Mouse (Mus musculus) thymus, postnatal 0 days (tissue): ENCODE results near the gene Cped1. TPM values are rescaled to one million over a fixed set of nuclear protein-coding genes. Genes with fewer than 3 reads are reported as not detected.
"Not testable (repeated sequence)": the region's sequence is repeated elsewhere in the genome, so short reads cannot be mapped to it uniquely, and the experiment has no call there.

Source experiments
- DNase-seq: peaks from one replicate; pipeline ENCODE4 v3.0.0-alpha.2; 2015; ENCODE audit warnings: low spot score
- polyA plus RNA-seq: library from polyadenylated mRNA; unstranded; fragments of >200 nt; fragmentation: Nextera tagmentation; extraction: Ambion mirVana; gene quantifications from 2 replicates; pipeline ENCODE4 v1.2.1, GENCODE M21; 2015

The Cped1 gene
- polyA plus RNA-seq, 1 experiment from 2014 or later, result 0.72 TPM

DNA sequence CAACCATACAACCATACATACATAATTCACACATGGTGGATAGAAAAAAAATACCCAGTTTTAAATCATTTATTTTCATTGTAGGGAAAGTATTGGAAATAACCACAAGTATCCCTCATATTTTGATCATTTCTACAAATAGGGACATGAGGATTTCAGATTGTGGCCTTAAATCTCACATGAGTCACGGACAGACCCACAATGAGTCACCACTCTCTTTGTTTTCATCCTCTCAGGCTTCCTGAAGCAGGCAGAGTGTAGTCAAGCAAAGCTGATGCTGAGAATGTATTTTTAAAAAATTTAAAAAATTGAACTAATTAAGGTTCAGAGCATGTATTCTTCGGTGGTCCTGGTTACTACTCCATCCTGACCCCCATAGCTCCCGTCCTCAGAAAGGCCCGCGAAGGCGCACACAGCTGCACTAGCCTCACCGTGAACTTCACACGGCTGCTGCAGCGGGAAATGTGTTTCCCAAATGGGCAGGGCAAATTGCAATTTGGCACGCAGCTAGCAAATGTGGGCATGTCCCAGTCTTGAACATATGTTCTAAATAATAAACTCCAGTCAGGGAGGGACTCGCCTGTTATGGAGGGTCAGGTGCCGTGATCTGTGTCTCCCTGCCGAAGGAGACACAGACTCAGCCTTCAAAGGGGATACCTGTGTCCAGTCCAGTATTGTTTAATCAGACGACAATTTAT lies 230.7 kb downstream of the Cped1 start:
- DNase-seq, result no peak

GRCm38 (mm10) chr6:22221134-22221533 lies 235.4 kb downstream of the Cped1 start:
- no peak for DNase-seq

GRCm38 (mm10) chr6:22222087-22222486 lies 236.4 kb downstream of the Cped1 start:
- DNase-seq, result no peak

- no peak for DNase-seq
Observed at GRCm38 (mm10) chr6:22222947-22223346, 237.2 kb downstream of the Cped1 start.

GRCm38 (mm10) chr6:22224351-22224750 lies 238.6 kb downstream of the Cped1 start:
- DNase-seq, result no peak

DNA sequence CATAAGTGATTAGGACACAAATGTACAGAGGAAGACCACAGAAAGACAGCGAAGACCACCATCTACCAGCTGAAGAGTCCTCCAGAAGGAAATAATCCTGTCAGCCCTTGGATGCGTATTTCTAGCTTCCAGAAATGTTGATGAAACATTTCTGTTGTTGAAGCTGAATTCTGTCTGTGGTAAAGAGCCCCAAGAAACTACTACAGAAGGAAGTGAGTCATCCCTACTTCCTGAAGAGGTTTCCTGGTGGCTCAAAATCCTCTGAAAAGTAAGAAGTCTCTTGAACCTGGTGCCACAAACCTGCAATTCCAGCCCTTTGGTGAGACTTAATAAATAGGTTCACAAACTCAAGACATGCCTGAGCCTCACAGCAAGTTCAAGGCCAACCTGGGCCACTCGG lies 245.5 kb downstream of the Cped1 start:
- DNase-seq, result no peak

GRCm38 (mm10) chr6:22233517-22233916 lies 247.8 kb downstream of the Cped1 start:
- DNase-seq, result no peak

- no peak for DNase-seq
Observed at GRCm38 (mm10) chr6:22235133-22235532, 249.4 kb downstream of the Cped1 start.

GRCm38 (mm10) chr6:22243321-22243720 lies 257.6 kb downstream of the Cped1 start:
- no peak for DNase-seq

GRCm38 (mm10) chr6:22246696-22247095 lies 261.0 kb downstream of the Cped1 start:
- DNase-seq, result no peak

DNA sequence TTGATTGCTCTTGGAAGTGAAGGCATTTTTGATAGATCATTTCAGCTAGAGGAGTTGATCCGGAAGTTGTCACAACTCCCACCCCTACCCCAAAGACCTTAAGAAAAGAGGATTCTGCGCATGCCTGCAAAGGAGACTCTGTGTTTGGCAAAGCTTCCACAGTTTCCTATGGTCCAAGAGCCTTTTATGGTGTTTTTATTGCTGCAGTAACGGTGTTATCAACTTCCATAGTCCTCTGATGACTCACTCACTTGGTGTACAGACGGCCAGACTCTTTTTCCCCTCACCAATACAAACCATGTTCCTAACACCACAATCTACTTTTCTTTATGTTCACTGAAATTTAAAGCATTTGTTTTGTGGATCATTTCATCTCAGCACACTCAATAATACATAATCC lies 273.1 kb downstream of the Cped1 start:
- DNase-seq, result no peak

GRCm38 (mm10) chr6:22262519-22262918 lies 276.8 kb downstream of the Cped1 start:
- no peak for DNase-seq

GRCm38 (mm10) chr6:22264094-22264493 lies 278.4 kb downstream of the Cped1 start:
- not testable (repeated sequence) for DNase-seq

DNA sequence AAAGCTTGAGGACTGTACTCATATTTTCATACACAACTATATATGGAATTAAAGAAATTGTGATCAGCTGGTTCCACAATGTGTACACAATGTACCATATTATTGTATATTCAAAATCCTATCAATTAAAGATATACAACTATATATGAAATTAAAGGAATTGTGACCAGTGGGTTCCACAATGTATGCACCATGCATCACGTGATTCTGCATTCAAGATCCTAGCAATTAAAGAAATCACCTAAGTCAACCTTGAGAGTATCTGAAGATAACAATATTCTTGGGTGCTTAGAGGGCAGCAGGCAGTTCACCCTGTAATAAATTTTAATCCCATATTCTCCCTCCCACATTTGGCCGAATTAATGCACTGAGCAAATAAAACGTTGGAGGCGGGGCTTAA lies 280.3 kb downstream of the Cped1 start:
- no peak for DNase-seq

DNA sequence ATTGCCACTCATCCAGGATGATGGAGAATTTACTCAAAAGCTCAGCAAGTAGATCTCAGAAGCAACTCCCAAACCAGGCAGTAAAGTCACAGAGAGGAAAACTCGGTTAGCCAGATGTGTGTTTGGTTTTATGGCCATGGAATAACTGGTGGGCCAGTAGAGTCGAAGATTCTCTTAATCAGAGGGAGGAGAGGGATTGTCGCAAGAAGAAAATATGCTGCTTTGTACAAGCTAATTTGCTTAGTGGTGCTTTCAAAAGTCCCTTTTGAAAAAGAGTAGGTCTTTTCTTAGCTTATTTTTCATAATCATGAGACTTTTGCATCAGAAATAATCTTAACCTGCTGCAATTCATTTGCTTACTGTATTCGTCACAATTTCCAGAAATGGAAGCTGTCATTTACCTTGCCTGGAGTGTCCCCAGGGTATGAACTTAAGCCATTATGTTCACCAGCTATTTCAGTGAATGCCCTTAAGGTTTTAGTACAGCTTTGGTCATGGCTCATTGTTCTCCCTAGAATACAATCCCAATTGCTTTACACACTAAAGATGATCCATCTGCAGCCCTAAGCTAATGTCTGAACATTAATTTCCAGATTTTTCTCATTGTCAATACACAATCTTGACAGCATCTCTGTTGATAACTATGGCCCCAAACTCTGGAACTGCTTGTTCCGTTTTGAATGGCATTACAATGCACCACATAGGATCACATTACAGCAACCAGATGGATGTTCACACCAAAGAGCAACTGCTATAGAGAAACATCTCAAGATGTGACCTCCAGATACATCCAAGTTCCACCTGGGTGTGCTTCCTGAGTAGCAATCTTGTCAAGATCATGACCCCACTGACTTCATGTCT lies 282.3 kb downstream of the Cped1 start:
- no peak for DNase-seq

DNA sequence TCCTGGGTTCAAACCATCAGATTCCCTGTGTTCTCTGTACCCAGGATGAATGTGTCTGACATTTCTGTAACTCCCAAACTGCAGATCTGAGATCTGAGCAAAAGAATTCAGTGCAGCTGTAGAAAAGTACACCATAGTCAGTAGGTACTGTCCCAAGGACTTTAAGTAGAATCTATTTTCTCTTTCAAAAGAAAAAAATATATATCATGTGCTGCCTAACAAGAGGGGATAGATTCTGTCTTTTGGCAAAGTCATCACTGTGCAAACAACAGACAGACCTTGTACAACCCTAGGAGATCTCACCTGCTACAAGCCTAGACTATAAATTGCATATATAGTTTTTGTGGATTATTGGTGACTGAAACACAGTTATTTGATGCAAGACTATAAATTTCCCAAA lies 283.0 kb downstream of the Cped1 start:
- DNase-seq, result no peak

GRCm38 (mm10) chr6:22269840-22270521 lies 284.3 kb downstream of the Cped1 start:
- DNase-seq, result no peak

DNA sequence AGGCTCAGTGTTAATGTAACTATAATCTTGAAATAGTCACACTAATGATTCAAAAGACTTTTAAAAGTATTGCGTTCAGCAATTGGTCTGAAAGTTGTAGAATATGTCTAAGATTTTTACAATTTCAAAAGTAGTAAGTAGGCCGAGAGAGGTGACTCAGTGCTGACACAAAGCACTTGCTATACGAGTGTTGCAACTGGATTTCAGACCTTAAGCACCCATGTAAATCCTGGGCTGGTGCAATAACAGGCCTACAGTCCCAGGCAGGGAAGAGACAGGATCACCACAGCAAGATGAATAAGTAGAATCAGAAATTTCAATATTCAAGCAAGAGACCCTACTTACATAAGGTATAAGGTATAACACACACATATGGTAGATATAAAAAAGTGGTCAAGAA lies 292.2 kb downstream of the Cped1 start:
- no peak for DNase-seq

DNA sequence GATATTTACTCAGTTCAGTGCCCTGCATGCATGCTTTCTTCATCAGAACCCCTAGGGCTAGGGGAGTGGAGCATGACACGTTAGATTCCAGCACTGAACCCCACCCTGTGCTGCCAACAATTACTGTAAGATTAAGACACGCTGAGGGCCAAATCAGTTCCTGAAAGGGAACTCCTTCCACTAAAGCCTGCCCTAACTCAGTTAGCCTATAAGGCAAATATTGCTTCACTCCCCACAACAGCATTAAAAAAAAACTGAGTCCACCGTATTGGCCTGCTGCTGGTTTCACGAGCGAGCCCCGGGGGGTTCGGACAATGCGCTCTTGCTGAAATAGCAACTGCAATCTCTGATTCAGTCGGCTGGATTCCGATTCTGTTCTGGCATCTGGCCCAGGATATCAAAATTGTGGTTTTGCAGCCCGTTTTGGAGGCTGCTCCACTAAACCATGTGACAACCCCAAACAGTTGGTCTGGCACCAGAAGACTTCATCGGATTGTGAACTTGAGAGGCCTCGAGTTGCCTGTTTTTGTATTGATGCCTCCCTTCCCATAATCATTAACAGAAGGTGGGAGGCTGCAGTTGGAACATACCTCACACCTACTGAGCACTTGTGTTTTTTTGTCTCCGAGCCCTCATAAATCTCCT lies 294.6 kb downstream of the Cped1 start:
- DNase-seq, result no peak

DNA sequence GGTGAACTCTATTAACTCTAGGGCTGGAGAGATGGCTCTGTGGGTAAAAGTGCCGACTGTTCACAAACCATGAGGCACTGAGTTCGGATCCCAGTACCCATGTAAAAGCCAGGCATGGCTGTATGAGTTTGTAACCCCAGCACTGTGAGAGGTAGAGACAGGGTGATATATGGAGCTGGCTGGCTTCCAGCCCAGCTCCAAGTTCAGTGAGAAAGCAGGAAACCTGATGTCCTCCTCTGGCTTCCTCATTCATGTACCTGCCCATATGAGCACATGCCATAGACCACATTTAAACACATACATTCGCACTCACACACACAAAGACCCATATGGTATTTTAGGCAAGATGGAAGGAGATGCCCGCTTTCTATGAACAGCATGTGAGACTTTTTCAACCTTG lies 296.7 kb downstream of the Cped1 start:
- no peak for DNase-seq

GRCm38 (mm10) chr6:22288004-22288736 lies 302.5 kb downstream of the Cped1 start, which contains the start of gene Wnt16:
Gene Wnt16, plus strand, starts transcription at chr6:22288227.
- no peak for DNase-seq
